Mouse (Mus musculus) megakaryocyte, adult 5-6 weeks (primary cell): ENCODE data around the gene Lrrc8e. TPM values are rescaled to one million over a fixed set of nuclear protein-coding genes. Genes with fewer than 3 reads are reported as not detected.

Experiments used
- ATAC-seq: 2 replicates; pipeline ENCODE4 v1.8.0; 2016; ENCODE audit warnings: mild to moderate bottlenecking, inconsistent platforms; ENCODE audit not compliant: poor library complexity, severe bottlenecking
- total RNA-seq, 2 experiments: library from RNA; stranded (forward) in 1 of 2; stranded (reverse) in 1 of 2; fragments of 153-499, 151-499 nt in 1 of 2; fragments of 221-1000, 200-1000 nt in 1 of 2; gene quantifications; 2 replicates each; pipeline versions ENCODE4 v1.2.3 to v1.2.4; 2015 to 2017

The Lrrc8e gene
- total RNA-seq, 2 experiments from 2014 or later: not detected

GRCm38 (mm10) chr8:4216791-4217621, 9.6 kb upstream of the Lrrc8e start, which contains the start of gene Prr36:
Gene Prr36 (minus strand): TSS chr8:4217459.
- no peak for ATAC-seq

DNA sequence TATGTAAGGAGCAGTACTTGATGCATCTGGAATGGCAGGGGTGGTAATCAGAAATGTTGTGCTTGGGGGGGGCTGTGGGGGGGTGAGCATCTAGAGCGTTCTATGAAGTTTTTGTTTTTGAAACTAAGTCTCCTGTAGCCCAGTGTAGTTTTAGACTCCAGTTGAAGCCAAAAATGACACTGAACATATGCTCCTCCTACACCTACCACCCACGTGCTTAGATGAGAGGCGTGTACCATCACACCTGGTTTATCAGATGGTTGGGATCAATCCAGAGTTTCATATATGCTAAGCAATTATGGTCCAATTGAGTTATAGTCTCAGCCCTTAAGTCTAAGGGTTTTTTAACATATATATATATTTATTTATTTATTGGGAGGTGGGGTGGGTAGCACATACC, 7.0 kb upstream of the Lrrc8e start:
- no peak for ATAC-seq

DNA sequence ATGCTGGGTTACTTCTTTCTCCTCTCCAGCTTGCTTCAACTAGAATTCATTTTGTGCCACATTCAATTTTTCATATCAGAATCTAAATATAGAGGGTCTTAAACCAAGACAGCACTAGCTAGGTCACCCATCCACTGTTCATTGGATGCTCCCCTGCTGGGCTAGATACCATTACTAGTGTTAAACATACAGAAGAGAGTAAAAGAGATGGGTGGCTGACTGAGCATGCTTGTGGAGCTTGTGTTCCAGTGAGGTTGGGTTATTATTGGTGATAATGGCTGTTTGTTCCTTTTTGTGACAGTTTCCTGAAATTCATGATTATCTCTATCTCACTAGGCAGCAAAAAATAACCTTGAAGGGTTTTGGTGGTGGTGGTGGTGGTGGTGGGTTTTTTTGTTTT, 4.6 kb upstream of the Lrrc8e start:
- no peak for ATAC-seq

DNA sequence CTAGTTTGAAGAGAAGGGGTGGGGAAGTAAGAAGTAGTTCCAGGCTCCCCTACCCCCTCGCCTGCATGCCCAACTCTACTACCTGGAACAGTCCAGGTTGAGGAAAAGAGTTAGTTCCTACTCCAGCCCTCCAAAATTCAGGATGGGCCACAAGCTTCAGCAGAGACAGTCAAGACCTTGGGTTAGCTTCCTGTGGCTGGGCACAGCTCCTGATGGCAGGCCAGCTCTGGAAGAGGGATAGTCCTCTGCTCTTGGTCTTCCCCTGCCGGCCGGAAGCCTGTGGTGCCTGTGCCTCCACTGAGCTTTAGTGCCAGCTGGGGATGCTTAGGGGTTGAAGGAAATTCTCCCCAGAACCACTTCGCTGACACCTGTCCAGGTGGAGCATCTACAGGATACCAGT, 304 bp upstream of the Lrrc8e start:
- ATAC-seq: no peak

- no peak for ATAC-seq
Measured at GRCm38 (mm10) chr8:4227919-4228318, 1.3 kb downstream of the Lrrc8e start.

GRCm38 (mm10) chr8:4229784-4230183, 3.2 kb downstream of the Lrrc8e start:
- ATAC-seq: no peak

GRCm38 (mm10) chr8:4230612-4231351, 4.2 kb downstream of the Lrrc8e start:
- ATAC-seq: no peak

- ATAC-seq: no peak
Measured at GRCm38 (mm10) chr8:4237814-4238433, 11.3 kb downstream of the Lrrc8e start.

- ATAC-seq: peak; percentile 89
Measured at GRCm38 (mm10) chr8:4238434-4239192, 12.0 kb downstream of the Lrrc8e start, which contains the start of the genes Map2k7 and Gm49320. Gene Map2k7 (plus strand): TSS chr8:4238740. Gene Gm49320 (plus strand): TSS chr8:4238865.

- ATAC-seq: peak; percentile 26
Measured at GRCm38 (mm10) chr8:4239193-4239890, 12.7 kb downstream of the Lrrc8e start.

DNA sequence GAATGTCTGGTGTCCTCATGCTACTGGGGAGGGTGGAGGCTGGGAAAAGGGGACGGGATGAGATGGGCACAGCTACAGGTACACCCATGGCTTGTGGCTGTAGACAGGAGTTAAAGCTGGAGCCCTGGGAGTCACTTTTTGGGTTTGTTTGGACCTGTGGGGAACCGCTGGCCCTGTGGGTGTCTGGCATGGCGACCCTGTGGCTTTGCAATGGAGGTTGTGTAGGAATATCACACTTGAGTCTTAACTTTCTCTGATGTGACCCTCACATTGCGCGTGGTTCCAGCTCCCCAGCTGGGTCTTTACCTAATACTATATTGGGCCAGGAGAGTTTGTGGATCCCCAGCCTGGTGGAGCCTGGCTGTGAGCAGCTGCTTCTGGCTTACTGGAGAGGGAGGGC, 18.4 kb downstream of the Lrrc8e start:
- no peak for ATAC-seq

DNA sequence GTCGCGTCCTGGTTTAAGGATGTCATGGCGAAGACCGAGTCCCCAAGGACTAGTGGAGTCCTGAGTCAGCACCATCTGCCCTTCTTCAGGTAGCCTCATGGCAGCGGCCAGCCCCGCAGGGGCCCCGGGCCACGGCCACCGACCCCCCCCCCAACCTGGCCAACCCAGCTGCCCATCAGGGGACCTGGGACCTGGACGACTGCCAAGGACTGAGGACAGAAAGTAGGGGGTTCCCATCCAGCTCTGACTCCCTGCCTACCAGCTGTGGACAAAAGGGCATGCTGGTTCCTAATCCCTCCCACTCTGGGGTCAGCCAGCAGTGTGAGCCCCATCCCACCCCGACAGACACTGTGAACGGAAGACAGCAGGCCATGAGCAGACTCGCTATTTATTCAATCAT, 19.1 kb downstream of the Lrrc8e start:
- ATAC-seq: no peak

GRCm38 (mm10) chr8:4247241-4247640, 20.6 kb downstream of the Lrrc8e start:
- ATAC-seq: no peak

GRCm38 (mm10) chr8:4247951-4248540, 21.4 kb downstream of the Lrrc8e start, which contains the start of gene Tgfbr3l:
Gene Tgfbr3l (plus strand): TSS chr8:4248214.
- ATAC-seq: no peak

- no peak for ATAC-seq
Measured at GRCm38 (mm10) chr8:4249213-4249612, 22.6 kb downstream of the Lrrc8e start.

DNA sequence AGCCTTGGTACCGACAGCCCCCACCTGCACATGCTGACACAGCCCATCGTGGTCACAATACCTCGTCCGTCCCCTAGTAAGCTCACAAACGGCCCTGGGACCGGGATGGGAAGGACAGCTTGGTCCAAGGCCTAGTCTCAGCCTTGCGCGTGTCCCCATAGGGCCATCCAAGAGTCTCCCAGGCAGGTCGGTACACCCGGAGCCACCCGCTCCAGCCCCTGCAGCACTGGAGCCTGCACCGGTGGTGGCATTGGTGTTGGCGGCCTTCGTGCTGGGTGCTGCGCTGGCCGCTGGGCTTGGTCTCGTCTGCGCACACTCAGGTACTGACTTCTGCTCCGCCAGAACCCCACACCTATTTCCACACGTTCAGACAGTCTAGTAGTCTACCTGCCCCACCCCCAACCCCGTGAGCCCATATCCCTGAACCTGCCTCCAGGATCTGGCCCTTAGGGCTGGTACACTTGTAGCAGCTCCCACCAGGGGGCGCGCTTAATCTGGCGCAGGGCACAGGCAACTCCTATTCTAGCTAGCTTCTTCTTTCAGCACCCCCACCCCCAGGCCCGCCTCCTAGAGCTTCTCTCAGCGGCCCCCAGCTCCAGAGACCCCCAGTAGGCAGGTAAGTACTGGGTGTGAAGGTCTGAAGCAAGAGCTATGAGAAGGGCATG, 23.8 kb downstream of the Lrrc8e start:
- ATAC-seq: peak; percentile 73

GRCm38 (mm10) chr8:4252116-4252760, 25.6 kb downstream of the Lrrc8e start:
- no peak for ATAC-seq
